Mouse (Mus musculus): Measurements from ENCODE around the gene A530064D06Rik. TPM values are rescaled to one million over a fixed set of nuclear protein-coding genes. Genes with fewer than 3 reads are reported as not detected.
"Not testable (repeated sequence)": the region's sequence is repeated elsewhere in the genome, so short reads cannot be mapped to it uniquely, and the experiment has no call there.

Gene A530064D06Rik
- total RNA-seq (2021): not detected

GRCm38 (mm10) chr17:48167103-48167502, at the start of gene A530064D06Rik:
Gene A530064D06Rik (minus strand): TSS chr17:48167275.
- not testable (repeated sequence) for DNase-seq

- DNase-seq: no peak
These were observed 48.4 kb upstream of the A530064D06Rik start for GRCm38 (mm10) chr17:48215429-48215828.

- no peak for DNase-seq
These were observed 46.4 kb upstream of the A530064D06Rik start for GRCm38 (mm10) chr17:48213511-48213910.

- DNase-seq: no peak
These were observed 45.5 kb upstream of the A530064D06Rik start for GRCm38 (mm10) chr17:48212596-48212995.

GRCm38 (mm10) chr17:48203086-48203485, 36.0 kb upstream of the A530064D06Rik start:
- DNase-seq: no peak

GRCm38 (mm10) chr17:48192366-48192765, 25.3 kb upstream of the A530064D06Rik start:
- DNase-seq: no peak

GRCm38 (mm10) chr17:48185252-48185651, 18.2 kb upstream of the A530064D06Rik start:
- no peak for DNase-seq

- DNase-seq: no peak
These were observed 9.5 kb downstream of the A530064D06Rik start for GRCm38 (mm10) chr17:48157382-48158076.

GRCm38 (mm10) chr17:48146120-48146519, 21.0 kb downstream of the A530064D06Rik start, which contains the start of gene 9830107B12Rik:
Gene 9830107B12Rik (minus strand): TSS chr17:48146268.
- DNase-seq: no peak

GRCm38 (mm10) chr17:48132810-48133209, 34.3 kb downstream of the A530064D06Rik start:
- no peak for DNase-seq

GRCm38 (mm10) chr17:48120456-48120855, 46.6 kb downstream of the A530064D06Rik start:
- no peak for DNase-seq

- peak; percentile 56 to 65 for DNase-seq
These were observed 47.4 kb downstream of the A530064D06Rik start for GRCm38 (mm10) chr17:48119656-48120055.

GRCm38 (mm10) chr17:48118570-48118969, 48.5 kb downstream of the A530064D06Rik start:
- no peak for DNase-seq

- no peak for DNase-seq
These were observed 56.4 kb downstream of the A530064D06Rik start for GRCm38 (mm10) chr17:48110547-48111287.

- no peak for DNase-seq
These were observed 58.6 kb downstream of the A530064D06Rik start for GRCm38 (mm10) chr17:48108520-48108919.

- DNase-seq: no peak
These were observed 59.2 kb downstream of the A530064D06Rik start for GRCm38 (mm10) chr17:48107862-48108261.

- DNase-seq: no peak
These were observed 59.7 kb downstream of the A530064D06Rik start for GRCm38 (mm10) chr17:48107333-48107732.

- peak; percentile 84 to 85 for DNase-seq
These were observed 66.3 kb downstream of the A530064D06Rik start for GRCm38 (mm10) chr17:48100441-48101417.

- DNase-seq: no peak
These were observed 67.8 kb downstream of the A530064D06Rik start for GRCm38 (mm10) chr17:48099312-48099711.
